Mouse (Mus musculus) hindbrain, embryonic 16.5 days (tissue): Measurements from ENCODE around the gene Anks3. TPM values are rescaled to one million over a fixed set of nuclear protein-coding genes. Genes with fewer than 3 reads are reported as not detected.

ENCODE experiments used
- ATAC-seq: fragments of 200-750 bp; cut with Nextera tagmentation; 2 replicates; pipeline ENCODE4 v1.8.0; 2017; ENCODE audit warnings: moderate TSS enrichment, moderate library complexity
- H3K27ac ChIP-seq: fragments of 300-500 bp; sonication (generic); 2 replicates; pipeline ENCODE4 v1.5.1; 2014; ENCODE audit warnings: low read depth, mild to moderate bottlenecking, control low read depth, low read length, moderate library complexity
- H3K27me3 ChIP-seq: fragments of 300-500 bp; sonication (generic); replicated peaks from 2 replicates; pipeline ENCODE4 v1.6.1; 2014; ENCODE audit warnings: low read length; ENCODE audit not compliant: control insufficient read depth, insufficient read depth
- H3K36me3 ChIP-seq: fragments of 300-500 bp; sonication (generic); 2 replicates; pipeline ENCODE4 v1.6.1; 2014; ENCODE audit warnings: mild to moderate bottlenecking, low read length, moderate library complexity, mixed read lengths; ENCODE audit not compliant: control insufficient read depth, insufficient read depth
- H3K4me1 ChIP-seq: fragments of 300-500 bp; sonication (generic); 2 replicates; pipeline ENCODE4 v1.6.1; 2014; ENCODE audit warnings: low read depth, low read length; ENCODE audit not compliant: control insufficient read depth, insufficient read depth
- H3K4me2 ChIP-seq: fragments of 300-500 bp; sonication (generic); 2 replicates; pipeline ENCODE4 v1.6.1; 2014; ENCODE audit warnings: mild to moderate bottlenecking, low read length, control low read depth, moderate library complexity
- H3K4me3 ChIP-seq: fragments of 300-500 bp; sonication (generic); 2 replicates; pipeline ENCODE4 v1.5.1; 2014; ENCODE audit warnings: mild to moderate bottlenecking, low read length, control low read depth, moderate library complexity
- H3K9ac ChIP-seq: fragments of 300-500 bp; sonication (generic); 2 replicates; pipeline ENCODE4 v1.6.1; 2014; ENCODE audit warnings: low read depth, mild to moderate bottlenecking, control low read depth, low read length, moderate library complexity
- H3K9me3 ChIP-seq: fragments of 300-500 bp; sonication (generic); 2 replicates; pipeline ENCODE4 v1.6.1; 2014; ENCODE audit warnings: mild to moderate bottlenecking, low read length, moderate library complexity; ENCODE audit not compliant: control insufficient read depth
- WGBS: fragments of 180-500 bp; shearing (Covaris S2); extraction: QIAGEN DNeasy Blood & Tissue Kit; methylation state at CpG from one replicate; pipeline ENCODE4 v1.1.7; 2014; 5-methylcytosine and 5-hydroxymethylcytosine counted together
- polyA plus RNA-seq: library from polyadenylated mRNA; unstranded; fragments of >200 nt; fragmentation: Nextera tagmentation; extraction: Ambion mirVana; gene quantifications from 2 replicates; pipeline ENCODE4 v1.2.1, GENCODE M21; 2015

The Anks3 gene
- polyA plus RNA-seq, 1 experiment from 2014 or later = 68.6 TPM

DNA sequence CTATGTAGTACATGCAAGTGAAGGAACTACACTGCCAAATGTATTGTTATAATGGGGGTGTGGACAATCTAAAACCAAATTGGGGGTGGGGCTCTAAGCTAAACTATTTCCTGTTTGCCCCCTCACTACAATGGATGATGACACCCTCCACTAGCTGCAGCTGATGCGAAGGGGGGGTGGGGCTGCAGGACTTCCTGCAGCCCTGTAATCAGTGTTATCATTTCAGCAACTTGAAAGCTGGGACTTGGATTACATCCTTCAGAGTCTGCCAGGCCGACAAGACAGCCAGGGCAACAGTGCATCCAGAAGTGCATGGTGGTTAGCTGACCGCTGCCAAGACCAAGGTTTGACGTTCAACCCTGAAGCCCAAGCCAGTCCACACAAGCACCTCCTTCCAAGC lies 7.6 kb upstream of the Anks3 start:
- H3K9me3 ChIP-seq = no peaks in the 10 kb centered on the region
- no peak overlapping the region for H3K27ac ChIP-seq
- H3K4me2 ChIP-seq = no peak overlapping the region
- H3K4me3 ChIP-seq = no peak overlapping the region
- no peaks in the 10 kb centered on the region for H3K4me1 ChIP-seq
- ATAC-seq = no peak
- no peak overlapping the region for H3K9ac ChIP-seq
- H3K27me3 ChIP-seq = no peaks in the 10 kb centered on the region
- 81% methylated on average over 4 of the region's 4 CpGs for WGBS
- no peaks in the 10 kb centered on the region for H3K36me3 ChIP-seq

DNA sequence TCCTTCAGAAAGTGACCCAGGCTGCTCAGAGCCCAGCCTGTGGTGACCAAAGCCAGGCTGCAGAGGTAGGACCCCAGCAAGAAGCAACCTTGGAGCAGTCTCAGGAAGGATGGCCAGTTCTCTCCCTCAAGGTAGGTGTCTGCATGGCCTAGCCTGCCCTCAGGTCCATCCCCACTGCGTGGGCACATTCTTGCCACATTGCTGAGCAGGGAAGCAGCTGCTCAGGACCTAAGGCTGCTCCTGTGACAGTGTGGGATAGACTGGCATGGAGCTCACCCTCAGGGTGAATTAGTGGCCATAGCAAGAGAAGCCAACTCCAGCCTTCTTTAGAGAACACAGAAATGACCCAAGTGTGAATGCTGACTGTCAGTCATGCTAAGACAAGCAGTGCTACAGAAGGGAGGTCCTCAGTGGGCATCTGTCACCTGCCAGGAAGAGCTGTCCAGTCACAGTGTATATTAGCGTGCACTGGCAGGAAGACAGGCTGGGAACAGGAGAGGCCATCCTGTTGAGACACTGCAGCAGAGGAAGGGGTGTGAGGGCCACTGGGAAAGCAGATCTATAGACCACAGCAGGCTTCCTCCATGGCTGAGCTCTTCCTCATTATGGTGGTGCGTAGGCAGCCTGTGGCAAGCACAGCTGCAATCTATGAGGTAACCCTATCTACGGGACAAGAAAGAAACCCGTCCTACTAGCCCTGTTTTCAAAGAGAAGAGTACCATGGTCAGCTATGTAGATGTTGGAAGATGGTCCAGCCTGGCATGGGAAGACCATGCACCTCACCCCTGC lies 5.2 kb upstream of the Anks3 start:
- Histone ChIP-seq H3K4me2 (no peak overlapping the region), H3K9me3 (no peaks in the 10 kb centered on the region), H3K36me3 (no peaks in the 10 kb centered on the region), H3K27me3 (no peaks in the 10 kb centered on the region), H3K9ac (no peak overlapping the region), H3K27ac (no peak overlapping the region), H3K4me1 (peaks cover 4% of the 10 kb centered on the region; the same call in 1 of the 2 replicates), H3K4me3 (no peak overlapping the region)
- ATAC-seq = no peak
- 84% methylated on average over 5 of the region's 5 CpGs for WGBS

DNA sequence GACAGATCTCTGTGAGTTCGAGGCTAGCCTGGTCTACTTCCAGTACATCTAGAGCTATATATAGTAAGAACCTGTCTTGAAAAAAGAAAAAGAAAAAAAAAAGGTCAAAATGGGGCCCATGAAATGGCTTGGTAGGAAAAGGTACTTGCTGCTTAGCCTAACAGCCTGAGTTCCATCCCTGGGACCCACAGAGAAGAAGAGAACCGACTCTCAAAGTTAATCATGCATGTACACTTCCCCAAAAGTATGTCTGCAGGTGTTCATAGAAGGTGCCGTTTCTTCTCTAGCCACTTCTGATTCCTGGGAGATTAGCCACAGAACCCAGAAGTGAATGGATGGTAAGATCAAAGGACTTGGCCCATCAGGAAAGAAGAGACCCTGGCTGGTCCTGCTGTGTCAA lies 4.4 kb upstream of the Anks3 start:
- no peak overlapping the region for H3K27ac ChIP-seq
- no peak for ATAC-seq
- no peak overlapping the region for H3K9ac ChIP-seq
- no peak overlapping the region for H3K4me2 ChIP-seq
- H3K4me3 ChIP-seq = no peak overlapping the region
- WGBS = 83% methylated on average over 3 of the region's 3 CpGs
- no peaks in the 10 kb centered on the region for H3K36me3 ChIP-seq
- no peaks in the 10 kb centered on the region for H3K27me3 ChIP-seq
- H3K4me1 ChIP-seq = peaks cover 6% of the 10 kb centered on the region
- no peaks in the 10 kb centered on the region for H3K9me3 ChIP-seq

DNA sequence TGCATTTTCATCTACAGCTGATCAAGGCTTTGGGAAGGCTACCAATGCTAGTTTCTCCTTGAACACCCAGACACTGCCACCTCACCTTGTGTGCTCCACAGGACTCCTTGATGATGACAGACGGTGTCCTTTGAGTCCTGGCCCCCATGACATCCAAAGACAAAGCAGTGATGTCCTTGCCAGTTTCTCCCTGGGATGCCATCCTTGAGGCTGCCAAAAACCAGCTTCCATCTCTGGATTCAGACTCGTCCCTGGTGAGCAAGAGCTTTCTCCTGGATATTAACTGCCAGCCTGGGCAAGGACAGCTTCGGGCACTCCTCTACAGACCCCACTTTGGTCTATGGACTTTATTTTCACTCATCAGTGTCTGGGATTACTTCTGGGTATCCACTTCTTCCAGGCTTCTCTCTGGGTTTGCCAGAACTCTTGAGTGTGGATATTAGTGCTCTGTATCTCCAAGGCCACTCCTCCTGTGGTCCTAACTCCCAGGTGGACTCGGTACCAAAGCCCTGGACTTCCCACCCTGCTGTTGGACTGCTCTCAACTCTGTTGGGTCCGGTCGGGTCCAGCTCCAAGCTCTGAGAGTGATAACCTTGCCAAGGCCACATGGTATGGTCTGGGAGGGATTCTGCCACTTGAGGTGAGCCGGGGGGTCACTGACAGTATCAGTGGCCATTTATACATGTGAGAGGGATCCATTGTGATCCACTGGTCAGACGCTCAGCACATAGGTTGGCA lies 1.6 kb upstream of the Anks3 start:
- Histone ChIP-seq H3K27me3 (no peaks in the 10 kb centered on the region), H3K9me3 (no peaks in the 10 kb centered on the region), H3K9ac (no peak overlapping the region), H3K36me3 (no peaks in the 10 kb centered on the region), H3K27ac (no peak overlapping the region), H3K4me1 (peaks cover 19% of the 10 kb centered on the region), H3K4me2 (peak overlapping the region; percentile 81; the same call in 1 of the 2 replicates), H3K4me3 (no peak overlapping the region)
- 86% methylated on average over 8 of the region's 8 CpGs for WGBS
- ATAC-seq = no peak

- Histone ChIP-seq H3K9me3 (no peaks in the 10 kb centered on the region), H3K4me2 (peak overlapping the region; percentile 81), H3K9ac (peak overlapping the region; percentile 87), H3K36me3 (no peaks in the 10 kb centered on the region), H3K4me1 (peaks cover 19% of the 10 kb centered on the region), H3K27me3 (no peaks in the 10 kb centered on the region), H3K27ac (peak overlapping the region; percentile 83), H3K4me3 (peak overlapping the region; percentile 88)
- ATAC-seq = no peak
- WGBS = 23% methylated on average over 13 of the region's 13 CpGs
These were observed 856 bp upstream of the Anks3 start for GRCm38 (mm10) chr16:4964731-4965391.

GRCm38 (mm10) chr16:4963346-4963745 lies 659 bp downstream of the Anks3 start:
- H3K27ac ChIP-seq = no peak overlapping the region
- H3K9ac ChIP-seq = peak overlapping the region; percentile 87
- no peak for ATAC-seq
- H3K27me3 ChIP-seq = no peaks in the 10 kb centered on the region
- WGBS = 48% methylated on average over 9 of the region's 9 CpGs
- no peaks in the 10 kb centered on the region for H3K36me3 ChIP-seq
- H3K4me2 ChIP-seq = peak overlapping the region; percentile 81
- H3K4me1 ChIP-seq = peaks cover 19% of the 10 kb centered on the region
- H3K4me3 ChIP-seq = peak overlapping the region; percentile 88
- no peaks in the 10 kb centered on the region for H3K9me3 ChIP-seq

DNA sequence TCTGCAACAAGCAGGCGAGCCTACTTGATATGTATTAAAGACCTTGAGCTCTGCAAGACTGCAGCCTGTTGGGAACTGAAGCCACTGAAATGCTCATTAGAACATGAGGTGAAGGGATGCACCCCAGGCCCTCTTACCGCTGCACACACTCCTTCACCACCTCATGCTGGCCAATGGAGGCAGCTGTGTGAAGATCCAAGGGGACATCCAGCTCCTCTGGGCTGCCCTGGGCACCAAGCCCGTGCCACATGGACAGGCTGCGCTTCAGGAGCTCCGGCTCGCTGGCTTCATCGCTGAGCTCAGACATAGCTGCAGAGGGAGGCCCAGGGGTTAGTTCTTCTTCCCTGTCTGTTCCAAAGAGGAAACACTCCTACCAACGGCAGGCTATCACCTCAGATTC lies 3.7 kb downstream of the Anks3 start:
- Histone ChIP-seq H3K27ac (no peak overlapping the region), H3K27me3 (no peaks in the 10 kb centered on the region), H3K9me3 (no peaks in the 10 kb centered on the region), H3K9ac (no peak overlapping the region), H3K36me3 (peaks cover 6% of the 10 kb centered on the region; the same call in 1 of the 2 replicates), H3K4me2 (no peak overlapping the region), H3K4me3 (no peak overlapping the region), H3K4me1 (peaks cover 18% of the 10 kb centered on the region)
- no peak for ATAC-seq
- WGBS = 84% methylated on average over 8 of the region's 8 CpGs

GRCm38 (mm10) chr16:4957446-4957845 lies 6.6 kb downstream of the Anks3 start:
- 87% methylated on average over 3 of the region's 3 CpGs for WGBS
- Histone ChIP-seq H3K9ac (no peak overlapping the region), H3K4me1 (peaks cover 4% of the 10 kb centered on the region), H3K27me3 (no peaks in the 10 kb centered on the region), H3K9me3 (no peaks in the 10 kb centered on the region), H3K4me2 (no peak overlapping the region), H3K36me3 (peaks cover 23% of the 10 kb centered on the region), H3K4me3 (no peak overlapping the region), H3K27ac (no peak overlapping the region)
- 0 out of 2 replicates have a peak, but pooled peaks have one; percentile 34 for ATAC-seq

DNA sequence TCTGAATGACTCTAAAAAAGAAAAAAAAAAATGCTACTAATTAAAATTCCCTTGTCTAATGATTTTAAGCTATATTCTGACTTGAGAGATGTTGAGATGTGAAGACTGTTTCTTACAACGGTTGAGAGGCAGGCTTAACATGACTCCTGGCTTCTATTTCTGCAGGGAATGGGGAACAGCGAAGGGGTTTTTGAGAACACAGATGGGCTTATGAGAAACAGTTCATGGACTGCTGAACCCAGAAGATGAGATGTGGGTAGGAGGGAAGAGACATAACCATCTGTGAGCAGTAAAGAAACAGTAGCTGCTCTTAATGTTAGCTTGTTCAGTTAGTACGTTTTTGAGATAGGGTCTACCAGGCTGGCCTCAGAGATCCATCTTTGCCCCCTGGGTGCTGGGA lies 7.4 kb downstream of the Anks3 start:
- H3K27ac ChIP-seq = no peak overlapping the region
- H3K9me3 ChIP-seq = no peaks in the 10 kb centered on the region
- H3K9ac ChIP-seq = no peak overlapping the region
- H3K4me3 ChIP-seq = no peak overlapping the region
- no peak overlapping the region for H3K4me2 ChIP-seq
- no peak for ATAC-seq
- H3K4me1 ChIP-seq = no peaks in the 10 kb centered on the region
- peaks cover 27% of the 10 kb centered on the region for H3K36me3 ChIP-seq
- 88% methylated on average over 3 of the region's 3 CpGs for WGBS
- H3K27me3 ChIP-seq = no peaks in the 10 kb centered on the region
